Mouse (Mus musculus): ENCODE results near the gene Il12a. TPM values are rescaled to one million over a fixed set of nuclear protein-coding genes. Genes with fewer than 3 reads are reported as not detected.
A peak's percentile ranks its signal among the peaks of the same experiment; 100 is the strongest.

Gene Il12a
- polyA plus RNA-seq, 1 experiment from 2014 or later = 0.27 TPM

DNA sequence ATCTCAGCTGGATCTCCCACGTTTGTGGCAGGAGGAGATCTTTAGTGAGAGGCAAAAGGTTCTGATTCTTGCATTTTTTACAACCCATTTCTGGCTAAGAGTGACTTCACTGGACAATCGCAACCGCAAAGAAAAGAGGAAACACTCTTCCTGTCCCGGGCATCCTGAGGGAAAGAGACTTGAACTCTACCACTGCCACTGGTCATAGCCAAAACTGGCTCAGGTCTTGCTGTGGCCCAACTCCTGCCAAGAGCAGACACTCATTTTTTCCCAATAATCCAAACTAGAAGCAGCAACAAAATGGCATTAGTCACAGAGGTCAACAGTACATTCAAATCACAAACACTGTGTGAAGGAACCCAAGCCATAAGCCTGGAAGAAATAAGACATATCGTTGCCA is 28.1 kb upstream of the Il12a start:
- WGBS = 70% methylated on average over 5 of the region's 5 CpGs
- Histone ChIP-seq H3K9ac (ENCODE audit: low read length) (no peak overlapping the region), H3K4me1 (ENCODE audit: control insufficient read depth, insufficient read depth, low read length) (no peaks in the 10 kb centered on the region), H3K27me3 (ENCODE audit: control insufficient read depth, insufficient read depth, low read length) (no peaks in the 10 kb centered on the region), H3K27ac (ENCODE audit: low read length) (no peak overlapping the region), H3K4me2 (ENCODE audit: low read depth, low read length) (no peak overlapping the region), H3K4me3 (replicated peaks; ENCODE audit: low read length) (no peak overlapping the region), H3K36me3 (ENCODE audit: control insufficient read depth, insufficient read depth, low read length) (no peaks in the 10 kb centered on the region), H3K9me3 (replicated peaks; ENCODE audit: control insufficient read depth, low read length) (no peaks in the 10 kb centered on the region)
- no peak for ATAC-seq (ENCODE audit: insufficient read depth, low FRiP score)

GRCm38 (mm10) chr3:68664337-68664736 is 26.1 kb upstream of the Il12a start:
- H3K36me3 ChIP-seq (ENCODE audit: control insufficient read depth, insufficient read depth, low read length) = no peaks in the 10 kb centered on the region
- H3K9me3 ChIP-seq (replicated peaks; ENCODE audit: control insufficient read depth, low read length) = no peaks in the 10 kb centered on the region
- 84% methylated on average over 6 of the region's 6 CpGs for WGBS
- no peak overlapping the region for H3K4me3 ChIP-seq (replicated peaks; ENCODE audit: low read length)
- no peak overlapping the region for H3K9ac ChIP-seq (ENCODE audit: low read length)
- H3K4me1 ChIP-seq (ENCODE audit: control insufficient read depth, insufficient read depth, low read length) = no peaks in the 10 kb centered on the region
- no peak overlapping the region for H3K27ac ChIP-seq (ENCODE audit: low read length)
- H3K27me3 ChIP-seq (ENCODE audit: control insufficient read depth, insufficient read depth, low read length) = no peaks in the 10 kb centered on the region
- H3K4me2 ChIP-seq (ENCODE audit: low read depth, low read length) = no peak overlapping the region
- ATAC-seq (ENCODE audit: insufficient read depth, low FRiP score) = no peak

GRCm38 (mm10) chr3:68666377-68666776 is 24.1 kb upstream of the Il12a start:
- Histone ChIP-seq H3K27me3 (ENCODE audit: control insufficient read depth, insufficient read depth, low read length) (no peaks in the 10 kb centered on the region), H3K9ac (ENCODE audit: low read length) (no peak overlapping the region), H3K4me3 (replicated peaks; ENCODE audit: low read length) (no peak overlapping the region), H3K9me3 (replicated peaks; ENCODE audit: control insufficient read depth, low read length) (no peaks in the 10 kb centered on the region), H3K27ac (ENCODE audit: low read length) (no peak overlapping the region), H3K36me3 (ENCODE audit: control insufficient read depth, insufficient read depth, low read length) (no peaks in the 10 kb centered on the region), H3K4me2 (ENCODE audit: low read depth, low read length) (no peak overlapping the region), H3K4me1 (ENCODE audit: control insufficient read depth, insufficient read depth, low read length) (no peaks in the 10 kb centered on the region)
- 85% methylated on average over 7 of the region's 7 CpGs for WGBS
- ATAC-seq (ENCODE audit: insufficient read depth, low FRiP score) = no peak

- Histone ChIP-seq H3K4me2 (ENCODE audit: low read depth, low read length) (no peak overlapping the region), H3K9me3 (replicated peaks; ENCODE audit: control insufficient read depth, low read length) (no peaks in the 10 kb centered on the region), H3K27ac (ENCODE audit: low read length) (no peak overlapping the region), H3K27me3 (ENCODE audit: control insufficient read depth, insufficient read depth, low read length) (no peaks in the 10 kb centered on the region), H3K4me1 (ENCODE audit: control insufficient read depth, insufficient read depth, low read length) (no peaks in the 10 kb centered on the region), H3K9ac (ENCODE audit: low read length) (no peak overlapping the region), H3K4me3 (replicated peaks; ENCODE audit: low read length) (no peak overlapping the region), H3K36me3 (ENCODE audit: control insufficient read depth, insufficient read depth, low read length) (no peaks in the 10 kb centered on the region)
- 94% methylated on average over 1 of the region's 1 CpGs for WGBS
- no peak for ATAC-seq (ENCODE audit: insufficient read depth, low FRiP score)
Measured at GRCm38 (mm10) chr3:68667852-68668251, 22.6 kb upstream of the Il12a start.

- Histone ChIP-seq H3K4me2 (ENCODE audit: low read depth, low read length) (no peak overlapping the region), H3K27me3 (ENCODE audit: control insufficient read depth, insufficient read depth, low read length) (no peaks in the 10 kb centered on the region), H3K27ac (ENCODE audit: low read length) (no peak overlapping the region), H3K9ac (ENCODE audit: low read length) (no peak overlapping the region), H3K9me3 (replicated peaks; ENCODE audit: control insufficient read depth, low read length) (no peaks in the 10 kb centered on the region), H3K4me3 (replicated peaks; ENCODE audit: low read length) (no peak overlapping the region), H3K36me3 (ENCODE audit: control insufficient read depth, insufficient read depth, low read length) (no peaks in the 10 kb centered on the region), H3K4me1 (ENCODE audit: control insufficient read depth, insufficient read depth, low read length) (no peaks in the 10 kb centered on the region)
- no peak for ATAC-seq (ENCODE audit: insufficient read depth, low FRiP score)
- WGBS = 68% methylated on average over 5 of the region's 5 CpGs
Measured at GRCm38 (mm10) chr3:68669418-68669974, 20.9 kb upstream of the Il12a start.

DNA sequence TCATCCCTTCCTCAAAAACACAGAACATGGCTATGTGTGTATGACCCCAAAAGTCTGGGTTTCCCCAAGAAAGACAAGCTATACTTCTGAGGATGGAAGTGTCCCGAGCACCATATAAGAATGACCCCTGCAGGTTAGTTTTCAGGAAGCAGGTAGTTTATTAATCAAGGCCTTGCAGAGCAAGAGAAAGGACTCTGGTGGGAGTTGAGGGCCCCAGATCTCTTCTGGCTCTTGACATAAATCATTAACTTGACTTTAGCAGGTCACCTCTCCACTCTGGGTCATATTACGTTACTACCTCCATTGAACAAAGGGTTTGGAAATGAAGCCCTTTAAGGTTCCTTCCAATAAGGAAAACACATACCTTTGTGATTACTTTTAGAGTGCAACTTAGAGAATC is 15.7 kb upstream of the Il12a start:
- no peaks in the 10 kb centered on the region for H3K27me3 ChIP-seq (ENCODE audit: control insufficient read depth, insufficient read depth, low read length)
- H3K4me3 ChIP-seq (replicated peaks; ENCODE audit: low read length) = no peak overlapping the region
- H3K4me2 ChIP-seq (ENCODE audit: low read depth, low read length) = no peak overlapping the region
- no peaks in the 10 kb centered on the region for H3K9me3 ChIP-seq (replicated peaks; ENCODE audit: control insufficient read depth, low read length)
- no peak overlapping the region for H3K9ac ChIP-seq (ENCODE audit: low read length)
- H3K4me1 ChIP-seq (ENCODE audit: control insufficient read depth, insufficient read depth, low read length) = peaks cover 11% of the 10 kb centered on the region
- no peaks in the 10 kb centered on the region for H3K36me3 ChIP-seq (ENCODE audit: control insufficient read depth, insufficient read depth, low read length)
- ATAC-seq (ENCODE audit: insufficient read depth, low FRiP score) = no peak
- 58% methylated on average over 2 of the region's 2 CpGs for WGBS
- no peak overlapping the region for H3K27ac ChIP-seq (ENCODE audit: low read length)

GRCm38 (mm10) chr3:68675216-68675835 is 15.1 kb upstream of the Il12a start:
- no peak for ATAC-seq (ENCODE audit: insufficient read depth, low FRiP score)
- no peak overlapping the region for H3K4me2 ChIP-seq (ENCODE audit: low read depth, low read length)
- 87% methylated on average over 12 of the region's 12 CpGs for WGBS
- peaks cover 11% of the 10 kb centered on the region for H3K4me1 ChIP-seq (ENCODE audit: control insufficient read depth, insufficient read depth, low read length)
- no peak overlapping the region for H3K9ac ChIP-seq (ENCODE audit: low read length)
- H3K27ac ChIP-seq (ENCODE audit: low read length) = no peak overlapping the region
- no peak overlapping the region for H3K4me3 ChIP-seq (replicated peaks; ENCODE audit: low read length)
- H3K36me3 ChIP-seq (ENCODE audit: control insufficient read depth, insufficient read depth, low read length) = no peaks in the 10 kb centered on the region
- H3K27me3 ChIP-seq (ENCODE audit: control insufficient read depth, insufficient read depth, low read length) = no peaks in the 10 kb centered on the region
- H3K9me3 ChIP-seq (replicated peaks; ENCODE audit: control insufficient read depth, low read length) = no peaks in the 10 kb centered on the region

DNA sequence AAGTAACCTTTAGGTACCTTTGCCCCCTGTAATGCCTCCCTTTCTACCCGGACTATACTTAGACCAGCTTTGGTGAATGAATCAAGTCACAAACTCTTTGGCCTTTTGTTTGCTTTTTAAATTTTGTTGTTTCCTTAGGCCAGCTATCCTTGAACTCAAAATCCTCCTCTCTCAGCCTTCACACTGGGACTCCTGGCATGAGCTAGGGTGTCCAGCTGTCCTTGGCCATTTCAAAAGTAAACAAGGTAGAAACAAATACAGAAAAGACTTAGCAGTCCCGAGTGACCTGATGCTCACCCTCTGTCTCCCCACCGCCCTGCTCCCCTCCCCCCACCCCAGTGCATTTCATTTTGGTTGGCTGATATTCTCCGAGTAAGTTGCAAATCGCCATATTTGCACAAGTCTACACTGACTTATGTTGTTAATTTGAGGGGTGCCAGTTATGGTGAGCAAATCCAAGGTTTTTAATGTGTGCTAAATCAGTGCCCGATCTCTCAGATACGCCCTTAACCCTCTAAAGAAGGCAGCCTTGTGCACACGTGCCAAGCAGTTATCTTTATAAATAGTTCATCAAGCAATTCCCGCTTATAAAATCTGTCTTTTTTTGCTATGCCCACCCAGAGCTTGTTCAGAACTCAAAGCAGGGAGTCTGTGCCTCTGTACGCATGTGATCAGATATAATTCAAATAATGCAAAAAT is 14.3 kb upstream of the Il12a start:
- Histone ChIP-seq H3K4me3 (replicated peaks; ENCODE audit: low read length) (peak overlapping the region; percentile 36; the same call in 1 of the 2 replicates), H3K9ac (ENCODE audit: low read length) (no peak overlapping the region), H3K36me3 (ENCODE audit: control insufficient read depth, insufficient read depth, low read length) (no peaks in the 10 kb centered on the region), H3K4me1 (ENCODE audit: control insufficient read depth, insufficient read depth, low read length) (peaks cover 11% of the 10 kb centered on the region), H3K27me3 (ENCODE audit: control insufficient read depth, insufficient read depth, low read length) (no peaks in the 10 kb centered on the region), H3K9me3 (replicated peaks; ENCODE audit: control insufficient read depth, low read length) (no peaks in the 10 kb centered on the region), H3K4me2 (ENCODE audit: low read depth, low read length) (peak overlapping the region; percentile 62), H3K27ac (ENCODE audit: low read length) (no peak overlapping the region)
- WGBS = 47% methylated on average over 10 of the region's 10 CpGs
- no peak for ATAC-seq (ENCODE audit: insufficient read depth, low FRiP score)

- Histone ChIP-seq H3K27ac (ENCODE audit: low read length) (peak overlapping the region; percentile 72; the same call in 1 of the 2 replicates), H3K4me2 (ENCODE audit: low read depth, low read length) (peak overlapping the region; percentile 62), H3K27me3 (ENCODE audit: control insufficient read depth, insufficient read depth, low read length) (no peaks in the 10 kb centered on the region), H3K9me3 (replicated peaks; ENCODE audit: control insufficient read depth, low read length) (no peaks in the 10 kb centered on the region), H3K9ac (ENCODE audit: low read length) (peak overlapping the region; percentile 52), H3K4me3 (replicated peaks; ENCODE audit: low read length) (peak overlapping the region; percentile 36), H3K4me1 (ENCODE audit: control insufficient read depth, insufficient read depth, low read length) (peaks cover 11% of the 10 kb centered on the region), H3K36me3 (ENCODE audit: control insufficient read depth, insufficient read depth, low read length) (no peaks in the 10 kb centered on the region)
- peak; percentile 91 for ATAC-seq (ENCODE audit: insufficient read depth, low FRiP score)
- WGBS = 8% methylated on average over 17 of the region's 17 CpGs
Measured at GRCm38 (mm10) chr3:68676831-68677303, 13.6 kb upstream of the Il12a start.

Data from stomach, embryonic 16.5 days (tissue).